Mouse (Mus musculus): ENCODE measurements at regions not wholly inside any gene's neighbourhood (a gene's known extent, or its start where the extent isn't known, plus 50 kb on each side); places are given as distances from the start of the nearest gene placed in this dataset.

- TF ChIP-seq CTCF (IDR thresholded peaks at IDR 0.05; ENCODE audit: control insufficient read depth, insufficient read depth, insufficient replicate concordance, low read depth, low read length) (no peak), POLR2A (IDR thresholded peaks at IDR 0.05; ENCODE audit: control insufficient read depth, low read depth, low read length) (no peak)
Observed at GRCm38 (mm10) chr8:11062348-11062946, 54.2 kb upstream of the Irs2 start.
